Mouse (Mus musculus) kidney, postnatal 0 days (tissue): Measurements from ENCODE around the gene Gm11172. TPM values are rescaled to one million over a fixed set of nuclear protein-coding genes. Genes with fewer than 3 reads are reported as not detected.

Experiments
- ATAC-seq: fragments of 200-750 bp; cut with Nextera tagmentation; replicated peaks from 2 replicates; pipeline ENCODE4 v1.8.0; 2017; ENCODE audit warnings: low read depth, moderate number of reproducible peaks, moderate TSS enrichment, moderate library complexity; ENCODE audit not compliant: low FRiP score
- DNase-seq: peaks from one replicate; pipeline ENCODE4 v3.0.0-alpha.2; 2016; ENCODE audit warnings: low spot score
- H3K27ac ChIP-seq: fragments of 300-500 bp; sonication (generic); 2 replicates; pipeline ENCODE4 v1.5.1; 2014; ENCODE audit warnings: mild to moderate bottlenecking
- H3K27me3 ChIP-seq: fragments of 300-500 bp; sonication (generic); 2 replicates; pipeline ENCODE4 v1.6.1; 2014; ENCODE audit warnings: low read length, mixed read lengths; ENCODE audit not compliant: insufficient read depth
- H3K36me3 ChIP-seq: fragments of 300-500 bp; sonication (generic); 2 replicates; pipeline ENCODE4 v1.6.1; 2014; ENCODE audit warnings: low read length, mixed read lengths; ENCODE audit not compliant: insufficient read depth
- H3K4me1 ChIP-seq: fragments of 300-500 bp; sonication (generic); replicated peaks from 2 replicates; pipeline ENCODE4 v1.6.1; 2014; ENCODE audit warnings: antibody characterized with exemption, low read length, mixed read lengths; ENCODE audit not compliant: insufficient read depth
- H3K4me2 ChIP-seq: fragments of 300-500 bp; sonication (generic); 2 replicates; pipeline ENCODE4 v1.6.1; 2014; ENCODE audit warnings: mild to moderate bottlenecking, low read length, moderate library complexity, mixed read lengths
- H3K4me3 ChIP-seq: fragments of 300-500 bp; sonication (generic); replicated peaks from 2 replicates; pipeline ENCODE4 v1.5.1; 2014; ENCODE audit warnings: low read depth, low read length
- H3K9ac ChIP-seq: fragments of 300-500 bp; sonication (generic); 2 replicates; pipeline ENCODE4 v1.6.1; 2014; ENCODE audit warnings: low read depth, low read length
- H3K9me3 ChIP-seq: fragments of 300-500 bp; sonication (generic); replicated peaks from 2 replicates; pipeline ENCODE4 v1.6.1; 2016; ENCODE audit warnings: low read length, inconsistent platforms, mixed read lengths
- CTCF ChIP-seq: IDR thresholded peaks from 2 replicates; pipeline ENCODE4 v1.5.1; 2016; ENCODE audit warnings: antibody characterized with exemption, low read depth, mild to moderate bottlenecking, moderate library complexity
- WGBS: fragments of 180-500 bp; shearing (Covaris S2); extraction: QIAGEN DNeasy Blood & Tissue Kit; methylation state at CpG from one replicate; pipeline ENCODE4 v1.1.7; 2014; 5-methylcytosine and 5-hydroxymethylcytosine counted together
- polyA plus RNA-seq: library from polyadenylated mRNA; unstranded; fragments of >200 nt; fragmentation: Nextera tagmentation; extraction: Ambion mirVana; gene quantifications from 2 replicates; pipeline ENCODE4 v1.2.1, GENCODE M21; 2015

The Gm11172 gene
- polyA plus RNA-seq = not detected in 2 replicates

DNA sequence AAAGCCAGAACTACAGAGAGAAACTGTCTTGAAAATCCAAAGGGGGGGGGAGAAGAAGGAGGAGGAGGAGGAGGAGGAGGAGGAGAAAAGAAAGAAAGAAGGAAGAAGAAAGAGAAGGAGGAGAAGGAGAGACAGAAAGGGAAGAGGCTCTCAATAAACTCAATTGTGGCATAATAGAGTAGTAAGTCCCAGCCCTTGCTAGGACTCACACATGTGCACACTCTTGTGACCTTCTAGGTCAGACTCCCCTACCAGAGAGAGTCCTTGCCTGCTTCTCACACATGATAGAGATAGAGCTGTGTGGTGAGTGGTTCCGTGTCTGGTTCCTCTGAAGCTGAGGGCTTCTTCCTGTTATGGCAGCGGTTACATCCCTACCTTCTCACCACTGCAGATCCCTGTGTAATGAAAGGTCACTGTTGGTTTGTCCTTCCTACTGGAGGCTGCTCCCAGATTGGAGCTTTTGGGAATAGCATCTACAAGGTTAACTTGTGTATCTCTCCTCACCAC, at the start of gene Gm11172:
TSS of gene Gm11172 (plus strand) at position 51 of the 507 bp plus-strand sequence.
- Histone ChIP-seq H3K9ac (no peak within 1 kb of the TSS), H3K4me3 (no peak within 1 kb of the TSS), H3K27me3 (no peaks in the 10 kb centered on the region), H3K4me2 (no peak within 1 kb of the TSS), H3K36me3 (no peaks in the 10 kb centered on the region), H3K4me1 (no peaks in the 10 kb centered on the region), H3K9me3 (no peaks in the 10 kb centered on the region), H3K27ac (no peak within 1 kb of the TSS)
- DNase-seq = no peak
- WGBS = 81% methylated on average over 2 of the region's 2 CpGs
- no peak for ATAC-seq
- TF ChIP-seq CTCF = no peak

DNA sequence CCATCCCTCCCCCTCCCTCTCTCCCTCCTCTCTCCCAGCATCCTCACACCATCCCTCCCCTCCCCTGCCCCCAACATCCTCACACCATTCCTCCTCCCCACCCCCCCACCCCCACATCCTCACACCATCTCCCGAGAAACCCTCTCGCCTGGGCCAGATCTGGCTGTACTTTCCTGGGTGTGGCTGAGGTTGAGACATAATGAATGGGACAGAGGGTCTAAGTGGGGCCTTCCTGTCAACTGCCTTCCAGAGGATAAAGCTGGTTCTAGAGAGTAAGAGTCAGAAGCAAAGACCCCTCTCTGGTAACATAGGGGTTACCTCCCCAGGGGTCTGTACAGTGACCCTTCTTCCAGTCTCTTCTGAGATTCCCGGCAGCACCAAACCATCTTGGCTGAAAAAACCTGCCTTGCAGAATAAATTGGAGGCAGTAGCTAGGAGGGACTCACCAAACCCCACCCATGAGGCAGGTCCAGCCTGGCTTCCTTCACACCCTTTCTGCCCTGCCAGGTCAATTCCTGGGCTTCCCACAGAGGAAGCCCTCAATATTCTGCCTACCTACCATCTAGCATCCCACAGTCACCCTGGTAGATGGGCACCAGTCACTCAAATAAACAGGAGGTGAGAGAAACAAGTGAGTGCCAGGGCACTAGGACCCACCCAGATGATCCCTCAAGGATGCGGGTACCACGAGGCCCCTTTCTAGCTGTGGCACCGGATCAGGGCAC, 49.0 kb upstream of the Gm11172 start:
- Histone ChIP-seq H3K4me1 (no peaks in the 10 kb centered on the region), H3K9ac (no peak overlapping the region), H3K36me3 (no peaks in the 10 kb centered on the region), H3K4me2 (no peak overlapping the region), H3K27me3 (no peaks in the 10 kb centered on the region), H3K4me3 (no peak overlapping the region), H3K9me3 (no peaks in the 10 kb centered on the region), H3K27ac (no peak overlapping the region)
- WGBS = 47% methylated on average over 6 of the region's 6 CpGs
- ATAC-seq (no peak), DNase-seq (no peak)
- no peak for TF ChIP-seq CTCF

DNA sequence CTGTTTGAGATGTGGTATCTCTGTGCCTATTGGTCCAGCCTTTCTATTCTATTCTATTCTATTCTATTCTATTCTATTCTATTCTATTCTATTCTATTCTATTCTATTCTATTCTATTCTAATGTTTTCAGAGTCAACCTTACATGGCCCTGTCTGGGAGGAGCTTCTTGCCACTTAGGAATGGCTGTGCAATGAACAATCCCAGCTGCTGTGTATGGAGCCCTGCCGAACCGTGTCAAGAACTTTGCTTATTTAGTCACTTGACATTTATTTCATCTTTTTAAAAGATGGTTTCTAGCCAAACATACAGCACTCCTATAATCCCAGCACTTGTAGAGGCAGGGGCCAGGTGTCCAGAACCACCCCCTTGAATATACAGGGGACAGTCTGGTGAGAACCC, 48.4 kb upstream of the Gm11172 start:
- H3K27me3 ChIP-seq = no peaks in the 10 kb centered on the region

DNA sequence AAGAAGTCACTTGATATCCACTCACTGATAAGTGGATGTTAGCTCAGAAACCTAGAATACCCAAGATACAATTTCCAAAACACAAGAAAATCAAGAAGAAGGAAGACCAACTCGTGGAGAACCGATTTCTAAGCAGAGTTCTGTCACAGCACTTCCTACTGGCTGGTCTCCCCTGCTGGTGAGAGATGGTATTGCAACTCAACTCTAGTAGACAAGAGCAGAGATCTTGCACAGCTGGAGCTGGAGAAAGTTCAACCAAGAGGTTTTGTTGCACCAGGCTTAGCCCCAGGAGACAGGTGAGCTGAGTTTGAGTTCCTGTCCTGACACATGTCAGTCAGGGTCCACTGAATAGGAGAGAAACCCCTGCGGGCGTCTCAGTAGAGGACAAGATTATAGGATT, 45.6 kb upstream of the Gm11172 start:
- no peaks in the 10 kb centered on the region for H3K9me3 ChIP-seq
- 40% methylated on average over 4 of the region's 4 CpGs for WGBS
- H3K9ac ChIP-seq = no peak overlapping the region
- ATAC-seq (peak; percentile 40; the same call in 1 of the 2 replicates), DNase-seq (peak; percentile 78)
- H3K4me2 ChIP-seq = no peak overlapping the region
- H3K27ac ChIP-seq = no peak overlapping the region
- H3K36me3 ChIP-seq = no peaks in the 10 kb centered on the region
- peak; percentile 83 for TF ChIP-seq CTCF
- no peak overlapping the region for H3K4me3 ChIP-seq
- H3K27me3 ChIP-seq = no peaks in the 10 kb centered on the region
- H3K4me1 ChIP-seq = no peaks in the 10 kb centered on the region

More for the DNA sequence above, 48.4 kb upstream of the Gm11172 start:
- Histone ChIP-seq H3K27ac (no peak overlapping the region), H3K9me3 (no peaks in the 10 kb centered on the region), H3K4me3 (no peak overlapping the region), H3K9ac (no peak overlapping the region), H3K4me1 (no peaks in the 10 kb centered on the region), H3K36me3 (no peaks in the 10 kb centered on the region), H3K4me2 (no peak overlapping the region)
- TF ChIP-seq CTCF = no peak
- ATAC-seq = no peak
- peak; percentile 80 for DNase-seq
- WGBS = 31% methylated on average over 2 of the region's 2 CpGs

DNA sequence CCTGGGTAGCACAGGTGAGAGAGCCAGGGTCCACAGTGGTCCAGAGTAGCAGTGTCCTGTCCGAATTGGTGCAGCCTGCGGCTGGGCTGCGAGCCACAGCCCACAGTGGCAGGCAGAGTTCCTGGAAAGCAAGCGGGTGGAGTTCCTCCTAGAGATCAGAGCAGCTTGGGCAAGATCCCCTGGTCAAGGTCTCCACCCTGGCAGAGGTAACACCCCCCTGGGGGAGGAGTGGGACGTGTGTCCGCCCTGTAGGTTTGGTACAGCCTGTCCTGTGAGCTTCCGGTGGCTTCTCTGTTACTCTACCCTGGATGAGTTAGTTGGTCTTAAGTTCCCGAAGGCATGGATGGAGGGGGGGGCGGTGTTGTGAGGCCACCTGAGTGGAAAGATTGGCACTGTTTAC, 43.9 kb upstream of the Gm11172 start:
- ATAC-seq = no peak
- H3K9me3 ChIP-seq = no peaks in the 10 kb centered on the region
- WGBS = 25% methylated on average over 9 of the region's 9 CpGs

DNA sequence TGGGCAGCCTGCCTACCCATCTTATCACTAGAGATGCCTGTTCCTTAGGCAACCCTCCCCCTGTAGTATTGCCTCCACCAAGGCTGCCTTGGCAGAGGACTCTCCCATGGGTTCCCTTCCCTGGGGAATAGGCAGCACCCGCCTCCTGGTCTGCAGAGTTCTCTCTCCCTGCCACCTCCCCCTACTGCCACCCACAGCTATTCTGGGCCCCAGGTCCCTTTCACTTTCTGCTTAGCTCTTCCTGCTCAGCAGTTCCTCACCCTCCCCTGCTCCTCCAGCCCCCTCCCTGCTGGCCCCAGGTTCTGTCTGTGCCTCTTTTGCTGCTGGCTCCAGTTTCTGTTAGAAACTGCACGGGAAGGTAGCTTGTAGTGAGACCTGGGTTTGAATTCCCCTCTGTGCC, 43.1 kb upstream of the Gm11172 start:
- WGBS = 54% methylated on average over 2 of the region's 2 CpGs
- Histone ChIP-seq H3K27ac (no peak overlapping the region), H3K4me1 (no peaks in the 10 kb centered on the region), H3K36me3 (no peaks in the 10 kb centered on the region), H3K4me2 (no peak overlapping the region), H3K9me3 (no peaks in the 10 kb centered on the region), H3K9ac (no peak overlapping the region), H3K27me3 (no peaks in the 10 kb centered on the region), H3K4me3 (no peak overlapping the region)
- DNase-seq (no peak), ATAC-seq (no peak)
- no peak for TF ChIP-seq CTCF

More for the DNA sequence above, 43.9 kb upstream of the Gm11172 start:
- no peak overlapping the region for H3K9ac ChIP-seq
- H3K4me2 ChIP-seq = no peak overlapping the region
- no peak for DNase-seq
- H3K4me1 ChIP-seq = no peaks in the 10 kb centered on the region
- H3K27ac ChIP-seq = no peak overlapping the region
- TF ChIP-seq CTCF = no peak
- H3K4me3 ChIP-seq = no peak overlapping the region
- H3K27me3 ChIP-seq = no peaks in the 10 kb centered on the region
- no peaks in the 10 kb centered on the region for H3K36me3 ChIP-seq
